Mouse (Mus musculus): ENCODE results near the gene Pgap2. TPM values are rescaled to one million over a fixed set of nuclear protein-coding genes. Genes with fewer than 3 reads are reported as not detected.

Pgap2 gene
- 99.7 and 131 TPM in 2 replicates for polyA plus RNA-seq (2012; rRNA removed)

DNA sequence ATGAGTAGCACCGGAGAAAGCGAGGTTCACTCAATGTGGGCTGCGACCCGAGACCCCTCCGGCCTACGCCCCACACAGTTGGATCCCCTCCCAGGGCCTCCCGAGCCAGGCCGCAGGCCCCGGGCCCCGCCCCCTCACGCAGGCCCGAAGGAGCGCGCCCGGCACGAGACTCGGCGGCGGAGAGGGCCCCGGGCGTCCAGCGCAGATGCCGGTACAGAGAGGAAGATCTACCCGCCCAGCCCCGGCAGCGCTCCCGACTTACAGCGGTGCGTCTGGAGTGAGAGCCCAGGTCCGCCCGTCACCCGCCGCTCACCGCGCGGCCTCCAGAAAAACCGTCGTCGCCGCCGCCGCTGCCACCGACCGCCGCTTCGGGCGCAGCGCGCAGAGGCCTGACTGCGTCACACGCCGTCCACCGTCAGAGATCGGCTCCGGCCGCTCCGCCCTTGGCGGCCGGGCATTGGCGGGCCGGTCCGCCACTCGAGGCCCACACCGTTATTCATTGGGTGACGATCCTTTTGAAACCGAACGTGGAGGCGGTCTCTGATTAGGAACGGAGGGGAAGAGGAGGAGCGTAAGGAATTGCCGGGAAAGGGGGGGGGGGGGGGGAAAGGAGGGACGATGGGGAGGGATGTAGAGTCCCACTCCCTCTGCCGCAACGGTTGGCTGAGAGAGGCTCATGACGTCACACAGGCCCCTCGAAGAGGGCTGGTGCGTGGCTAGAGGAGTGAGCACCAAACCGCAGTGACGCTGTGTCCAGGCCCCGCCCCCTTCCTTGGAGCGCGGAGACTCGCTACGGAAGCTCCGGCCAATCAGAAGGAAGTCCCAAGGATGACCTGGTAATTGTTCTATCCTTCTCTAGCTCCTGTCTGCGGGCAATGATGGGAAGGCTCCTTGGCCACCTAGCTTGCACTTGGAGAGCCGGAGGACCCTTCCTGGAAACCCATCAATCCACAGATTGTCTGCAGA, at the start of gene Pgap2, which contains the start of gene Nup98:
Pgap2 (plus strand) TSS at position 453 of the 966 bp plus-strand sequence.
Nup98 (minus strand) TSS at position 421 of the 966 bp plus-strand sequence.
- peak; percentile 98 for DNase-seq
- H3K36me3 ChIP-seq (ENCODE audit: control insufficient read depth, insufficient read depth, low read length), result no peaks in the 10 kb centered on the region
- TF ChIP-seq CTCF (IDR thresholded peaks at IDR 0.05; ENCODE audit: borderline replicate concordance, control insufficient read depth, extremely low read depth, insufficient read depth, low read length, poor library complexity) (peak; percentile 54; the same call in 1 of the 2 replicates), POLR2A (IDR thresholded peaks at IDR 0.05; ENCODE audit: control insufficient read depth, extremely low read depth, insufficient read depth, low read length, poor library complexity) (peak; percentile 85)
- under 1% methylated on average over 87 of the region's 87 CpGs for WGBS
- no peaks in the 10 kb centered on the region for H3K27me3 ChIP-seq (ENCODE audit: control insufficient read depth, insufficient read depth, low read length)
- peak within 1 kb of the TSS; percentile 89 for H3K4me3 ChIP-seq (ENCODE audit: control insufficient read depth, insufficient read depth, low read length)
- H3K27ac ChIP-seq (ENCODE audit: control insufficient read depth, insufficient read depth, low read length), result peak within 1 kb of the TSS; percentile 85
- no peaks in the 10 kb centered on the region for H3K4me1 ChIP-seq (replicated peaks; ENCODE audit: control insufficient read depth, insufficient read depth, low read length)

DNA sequence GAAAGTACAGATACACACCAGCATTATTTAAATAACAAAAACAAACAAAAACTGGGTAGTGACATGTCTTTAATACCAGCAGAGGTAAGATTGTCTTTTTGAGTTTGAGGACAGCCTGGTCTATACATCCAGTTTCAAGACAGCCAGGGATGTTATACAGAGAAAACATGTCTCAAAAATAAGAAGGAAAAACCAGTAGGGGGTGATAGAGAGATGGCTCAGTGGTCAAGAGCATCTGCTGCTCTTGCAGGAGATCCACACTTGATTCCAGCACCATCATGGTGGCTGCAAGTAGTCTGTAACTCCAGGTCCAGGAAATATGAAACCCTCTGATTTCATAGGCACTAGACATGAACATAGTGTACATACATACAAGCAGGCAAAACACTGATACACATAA, 39.7 kb upstream of the Pgap2 start:
- H3K36me3 ChIP-seq (ENCODE audit: control insufficient read depth, insufficient read depth, low read length), result peaks cover 5% of the 10 kb centered on the region; the same call in 1 of the 2 replicates
- no peak for TF ChIP-seq POLR2A (IDR thresholded peaks at IDR 0.05; ENCODE audit: control insufficient read depth, extremely low read depth, insufficient read depth, low read length, poor library complexity)
- TF ChIP-seq CTCF (IDR thresholded peaks at IDR 0.05; ENCODE audit: borderline replicate concordance, control insufficient read depth, extremely low read depth, insufficient read depth, low read length, poor library complexity), result no peak
- no peaks in the 10 kb centered on the region for H3K4me1 ChIP-seq (replicated peaks; ENCODE audit: control insufficient read depth, insufficient read depth, low read length)
- H3K27ac ChIP-seq (ENCODE audit: control insufficient read depth, insufficient read depth, low read length), result no peak overlapping the region
- DNase-seq, result no peak
- H3K27me3 ChIP-seq (ENCODE audit: control insufficient read depth, insufficient read depth, low read length), result no peaks in the 10 kb centered on the region
- H3K4me3 ChIP-seq (ENCODE audit: control insufficient read depth, insufficient read depth, low read length), result no peak overlapping the region

DNA sequence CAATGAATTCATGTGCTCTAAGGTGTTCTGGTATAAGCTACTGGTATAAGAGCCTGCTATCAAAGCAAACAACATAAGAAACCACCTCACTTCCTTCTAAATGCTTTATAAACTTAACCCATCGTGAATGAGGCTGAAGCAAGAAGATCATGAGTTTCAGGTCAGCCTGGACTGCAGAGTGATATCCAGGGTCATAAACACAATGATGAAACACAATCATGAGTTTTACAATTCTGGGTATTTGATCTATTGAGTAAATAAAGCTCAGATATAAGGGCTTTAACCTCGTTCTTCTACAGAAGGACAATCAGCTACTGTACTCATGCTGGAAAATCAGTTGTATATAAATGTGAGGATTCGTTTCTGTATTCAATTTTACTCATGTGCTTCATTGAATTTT, 26.2 kb upstream of the Pgap2 start:
- H3K36me3 ChIP-seq (ENCODE audit: control insufficient read depth, insufficient read depth, low read length), result peaks cover 70% of the 10 kb centered on the region

DNA sequence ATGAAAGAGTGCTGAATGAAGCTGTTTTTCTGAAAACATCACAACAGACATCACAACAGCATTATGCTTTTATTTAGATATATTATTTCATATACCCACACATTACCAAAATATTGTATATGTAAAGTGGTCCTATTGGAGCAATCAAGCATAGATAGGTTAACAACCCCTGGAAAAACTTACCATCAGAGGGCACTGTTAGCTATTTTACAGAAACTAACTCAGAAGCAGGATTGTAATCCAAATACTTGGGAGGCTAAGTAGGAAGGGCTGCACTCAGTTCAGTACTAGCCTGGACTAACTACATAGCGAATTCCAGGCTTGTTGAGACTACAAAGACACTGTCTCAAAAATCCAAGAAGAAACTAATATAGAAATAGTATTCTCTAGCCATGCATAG, 17.7 kb upstream of the Pgap2 start:
- no peak overlapping the region for H3K4me3 ChIP-seq (ENCODE audit: control insufficient read depth, insufficient read depth, low read length)
- H3K27me3 ChIP-seq (ENCODE audit: control insufficient read depth, insufficient read depth, low read length), result no peaks in the 10 kb centered on the region
- H3K27ac ChIP-seq (ENCODE audit: control insufficient read depth, insufficient read depth, low read length), result no peak overlapping the region
- no peak for DNase-seq
- H3K4me1 ChIP-seq (replicated peaks; ENCODE audit: control insufficient read depth, insufficient read depth, low read length), result no peaks in the 10 kb centered on the region
- 98% methylated on average over 1 of the region's 1 CpGs for WGBS
- peaks cover 38% of the 10 kb centered on the region for H3K36me3 ChIP-seq (ENCODE audit: control insufficient read depth, insufficient read depth, low read length)
- TF ChIP-seq POLR2A (IDR thresholded peaks at IDR 0.05; ENCODE audit: control insufficient read depth, extremely low read depth, insufficient read depth, low read length, poor library complexity) (no peak), CTCF (IDR thresholded peaks at IDR 0.05; ENCODE audit: borderline replicate concordance, control insufficient read depth, extremely low read depth, insufficient read depth, low read length, poor library complexity) (no peak)

More for the DNA sequence above, 26.2 kb upstream of the Pgap2 start:
- no peak for TF ChIP-seq POLR2A (IDR thresholded peaks at IDR 0.05; ENCODE audit: control insufficient read depth, extremely low read depth, insufficient read depth, low read length, poor library complexity)
- no peak for TF ChIP-seq CTCF (IDR thresholded peaks at IDR 0.05; ENCODE audit: borderline replicate concordance, control insufficient read depth, extremely low read depth, insufficient read depth, low read length, poor library complexity)
- 94% methylated on average over 3 of the region's 3 CpGs for WGBS
- no peaks in the 10 kb centered on the region for H3K4me1 ChIP-seq (replicated peaks; ENCODE audit: control insufficient read depth, insufficient read depth, low read length)
- no peak for DNase-seq
- H3K27me3 ChIP-seq (ENCODE audit: control insufficient read depth, insufficient read depth, low read length), result no peaks in the 10 kb centered on the region
- H3K27ac ChIP-seq (ENCODE audit: control insufficient read depth, insufficient read depth, low read length), result no peak overlapping the region
- H3K4me3 ChIP-seq (ENCODE audit: control insufficient read depth, insufficient read depth, low read length), result no peak overlapping the region

DNA sequence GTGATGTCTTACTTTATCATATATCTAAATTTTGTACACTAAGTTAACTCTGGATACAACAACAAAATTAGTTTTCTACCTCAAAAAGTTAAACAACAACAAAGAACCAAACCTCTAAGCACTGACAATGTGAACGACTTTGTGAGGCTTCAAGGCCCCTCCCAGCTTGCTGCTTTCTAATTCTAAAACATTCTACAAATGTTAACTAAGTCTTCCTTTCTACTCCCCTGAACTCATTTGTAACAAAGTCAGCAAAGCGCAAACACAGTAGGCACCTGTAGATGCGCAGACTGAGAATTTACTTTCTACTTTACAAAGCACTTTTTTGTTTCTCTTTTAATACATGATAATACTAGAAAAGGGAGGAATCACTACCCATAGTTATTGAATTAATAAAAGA, 9.4 kb upstream of the Pgap2 start:
- H3K27ac ChIP-seq (ENCODE audit: control insufficient read depth, insufficient read depth, low read length), result no peak overlapping the region
- DNase-seq, result no peak
- no peaks in the 10 kb centered on the region; the same call in 1 of the 2 replicates for H3K4me1 ChIP-seq (replicated peaks; ENCODE audit: control insufficient read depth, insufficient read depth, low read length)
- 84% methylated on average over 3 of the region's 3 CpGs for WGBS
- H3K27me3 ChIP-seq (ENCODE audit: control insufficient read depth, insufficient read depth, low read length), result no peaks in the 10 kb centered on the region
- H3K4me3 ChIP-seq (ENCODE audit: control insufficient read depth, insufficient read depth, low read length), result no peak overlapping the region
- TF ChIP-seq POLR2A (IDR thresholded peaks at IDR 0.05; ENCODE audit: control insufficient read depth, extremely low read depth, insufficient read depth, low read length, poor library complexity) (no peak), CTCF (IDR thresholded peaks at IDR 0.05; ENCODE audit: borderline replicate concordance, control insufficient read depth, extremely low read depth, insufficient read depth, low read length, poor library complexity) (no peak)
- H3K36me3 ChIP-seq (ENCODE audit: control insufficient read depth, insufficient read depth, low read length), result no peaks in the 10 kb centered on the region

DNA sequence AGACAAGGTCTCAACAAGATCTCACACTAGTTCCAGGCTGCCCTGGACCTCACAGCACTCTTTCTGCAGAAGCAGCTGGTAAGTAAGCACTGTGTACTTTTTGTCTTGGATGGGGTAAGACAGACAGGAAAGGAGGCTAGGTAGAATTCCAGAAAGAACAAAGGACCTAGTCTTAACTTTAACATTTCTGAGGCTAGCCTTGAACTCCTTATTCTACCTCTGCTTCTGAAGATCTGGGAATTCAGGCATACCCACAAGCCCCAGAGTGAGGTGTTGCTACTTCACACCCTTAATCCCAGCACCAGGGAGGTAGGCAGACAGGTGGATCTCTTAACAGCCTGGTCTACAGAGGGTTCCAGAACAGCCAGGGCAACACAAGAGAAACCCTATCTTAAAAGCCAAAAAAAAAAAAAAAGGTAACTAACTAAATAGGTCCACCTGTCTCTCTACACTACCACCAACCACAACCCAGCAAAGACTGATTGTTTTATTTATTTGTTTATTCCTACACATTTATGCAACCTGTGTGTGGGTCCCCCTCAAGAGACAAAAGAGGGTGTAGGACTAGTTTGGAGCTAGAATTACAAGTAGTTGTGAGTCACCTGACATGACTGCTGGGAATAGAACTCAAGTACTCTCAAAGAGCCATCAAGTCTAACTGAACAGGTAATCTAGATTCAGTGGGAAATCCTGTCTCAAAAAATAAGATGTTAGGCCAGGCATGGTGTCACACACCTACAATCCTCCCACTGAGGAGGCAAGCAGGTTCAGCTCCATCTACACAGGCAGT, 8.8 kb upstream of the Pgap2 start:
- TF ChIP-seq POLR2A (IDR thresholded peaks at IDR 0.05; ENCODE audit: control insufficient read depth, extremely low read depth, insufficient read depth, low read length, poor library complexity), result no peak
- TF ChIP-seq CTCF (IDR thresholded peaks at IDR 0.05; ENCODE audit: borderline replicate concordance, control insufficient read depth, extremely low read depth, insufficient read depth, low read length, poor library complexity), result no peak
- Histone ChIP-seq H3K36me3 (ENCODE audit: control insufficient read depth, insufficient read depth, low read length) (no peaks in the 10 kb centered on the region), H3K27ac (ENCODE audit: control insufficient read depth, insufficient read depth, low read length) (no peak overlapping the region), H3K4me3 (ENCODE audit: control insufficient read depth, insufficient read depth, low read length) (no peak overlapping the region), H3K27me3 (ENCODE audit: control insufficient read depth, insufficient read depth, low read length) (no peaks in the 10 kb centered on the region), H3K4me1 (replicated peaks; ENCODE audit: control insufficient read depth, insufficient read depth, low read length) (no peaks in the 10 kb centered on the region; the same call in 1 of the 2 replicates)
- DNase-seq, result no peak

Measured in thymus, adult 2 months (tissue).